Mouse (Mus musculus): ENCODE results near the gene Stat1.

GRCm38 (mm10) chr1:52148696-52149095 lies 29.5 kb downstream of the Stat1 start:
- TF ChIP-seq USF1 (IDR thresholded peaks at IDR 0.05; ENCODE audit: low read depth) (no peak), POLR2A (IDR thresholded peaks at IDR 0.05; ENCODE audit: insufficient read length, low read depth) (no peak), MAX (IDR thresholded peaks at IDR 0.05; ENCODE audit: low read depth) (no peak), TCF12 (IDR thresholded peaks at IDR 0.05; ENCODE audit: insufficient read depth, poor library complexity, severe bottlenecking) (no peak), POLR2AphosphoS2 (IDR thresholded peaks at IDR 0.05; ENCODE audit: insufficient read length, low read depth) (no peak), E2F4 (IDR thresholded peaks at IDR 0.05; ENCODE audit: insufficient read depth) (no peak)

Measured in myocyte (in vitro differentiated cells).